Mouse (Mus musculus) testis, postnatal 14 days (tissue): ENCODE measurements around the gene Ctf1.

ENCODE experiments used
- DNase-seq: peaks from one replicate; pipeline ENCODE4 v3.0.0; 2021; ENCODE audit warnings: low spot score

Gene Ctf1

DNA sequence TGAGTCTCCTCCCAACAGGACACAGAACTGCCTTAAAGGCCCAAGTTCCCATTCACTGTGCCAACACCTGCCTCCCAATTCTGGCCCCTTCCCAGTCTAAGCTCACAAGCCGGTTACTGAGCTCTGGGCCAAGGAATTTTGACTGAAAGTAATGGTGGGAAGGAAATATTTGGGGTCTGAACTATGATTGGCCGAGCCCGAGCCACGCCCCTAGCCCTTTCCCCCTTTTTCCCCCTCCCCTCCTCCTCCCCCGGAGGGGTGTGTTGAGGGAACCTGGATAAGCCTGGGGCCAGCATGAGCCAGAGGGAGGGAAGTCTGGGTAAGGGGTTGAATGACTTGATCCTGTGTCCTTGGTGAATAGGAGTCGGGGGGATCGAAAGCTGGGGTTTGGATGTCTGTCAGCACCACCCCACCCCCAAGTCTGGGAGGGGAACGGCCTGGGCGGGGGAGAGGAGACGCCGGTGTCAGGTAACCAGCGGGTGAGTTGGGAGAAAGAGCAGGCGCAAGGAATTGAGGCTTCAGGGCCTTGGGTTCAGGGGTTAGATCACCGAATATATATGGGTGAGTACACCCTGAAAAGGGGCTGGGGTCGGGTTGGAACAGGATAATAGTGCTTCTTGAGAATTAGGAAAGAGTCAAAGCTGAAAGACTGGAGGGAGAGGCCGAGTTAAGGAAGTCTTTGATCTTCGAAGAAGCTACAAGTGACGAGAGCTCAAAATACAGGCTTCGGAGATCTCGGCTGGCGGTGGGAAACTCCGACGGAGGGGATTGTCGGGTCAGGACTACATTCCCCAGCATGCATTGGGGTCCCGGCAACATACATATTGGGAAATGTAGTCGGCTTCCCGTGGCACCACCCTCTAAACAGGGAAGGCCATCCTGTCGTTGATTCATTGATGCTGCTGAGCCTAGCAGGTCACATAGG is at the start of gene Ctf1:
Gene Ctf1, plus strand, starts transcription at position 276 of the 925 bp plus-strand sequence.
- peak; percentile 86 for DNase-seq

GRCm38 (mm10) chr7:127662926-127663325 is 49.6 kb upstream of the Ctf1 start:
- no peak for DNase-seq

DNA sequence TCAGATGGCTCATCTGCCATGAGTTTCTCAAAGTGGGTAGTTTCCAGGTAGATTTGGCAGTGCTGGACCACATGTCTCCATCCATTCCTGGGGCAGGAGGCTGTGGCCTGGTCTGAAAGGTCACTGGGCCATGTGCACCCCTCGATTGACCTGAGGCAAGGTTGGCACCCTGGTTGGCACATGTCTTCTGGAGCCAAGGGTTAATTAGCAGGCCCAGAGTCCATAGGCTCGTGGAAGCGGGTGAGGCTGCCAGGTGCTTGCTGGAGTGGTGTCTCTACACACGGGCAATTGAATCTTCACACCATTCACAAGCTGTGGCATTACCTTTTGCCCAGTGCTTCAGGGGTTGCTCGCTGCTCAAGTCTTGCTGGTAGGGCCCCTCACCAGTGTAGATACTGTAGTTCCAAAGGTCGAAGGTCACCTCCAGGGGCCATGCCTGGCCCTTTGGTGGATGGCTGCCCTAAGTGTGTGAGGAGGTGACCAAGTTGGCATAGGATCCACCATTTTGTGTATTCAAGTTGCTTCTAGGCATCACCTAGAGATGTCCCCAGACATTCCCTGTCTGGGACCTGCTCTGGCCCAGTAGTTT is 46.4 kb upstream of the Ctf1 start:
- DNase-seq, result no peak

- DNase-seq, result no peak
Measured at GRCm38 (mm10) chr7:127666679-127667078, 45.9 kb upstream of the Ctf1 start.

- no peak for DNase-seq
Measured at GRCm38 (mm10) chr7:127667171-127667570, 45.4 kb upstream of the Ctf1 start.

GRCm38 (mm10) chr7:127671880-127672774 is 40.4 kb upstream of the Ctf1 start:
- no peak for DNase-seq

GRCm38 (mm10) chr7:127672776-127673175 is 39.8 kb upstream of the Ctf1 start:
- DNase-seq, result no peak

GRCm38 (mm10) chr7:127674977-127675376 is 37.6 kb upstream of the Ctf1 start:
- DNase-seq, result peak; percentile 74

DNA sequence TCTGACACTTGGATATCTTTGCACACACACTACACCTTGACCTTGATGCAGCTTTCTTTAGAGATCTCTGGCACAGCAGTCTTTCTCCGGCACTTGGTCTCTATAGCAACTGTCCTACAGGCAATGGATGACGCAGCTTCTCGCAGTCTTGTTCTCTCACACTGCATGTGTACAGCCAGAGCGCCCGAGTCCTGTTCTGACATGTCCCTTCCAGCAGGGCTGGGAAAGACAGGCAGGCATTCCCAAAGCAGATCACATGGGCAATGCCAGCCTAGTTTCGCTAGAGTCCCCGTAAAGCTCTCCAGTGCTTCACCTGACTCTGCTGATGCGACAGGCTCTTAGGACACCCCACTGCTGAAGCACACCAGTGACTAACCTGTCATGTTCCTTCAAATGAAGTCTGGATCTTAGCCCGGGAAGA is 37.1 kb upstream of the Ctf1 start:
- DNase-seq, result no peak

GRCm38 (mm10) chr7:127677077-127677476 is 35.5 kb upstream of the Ctf1 start:
- DNase-seq, result peak; percentile 62

DNA sequence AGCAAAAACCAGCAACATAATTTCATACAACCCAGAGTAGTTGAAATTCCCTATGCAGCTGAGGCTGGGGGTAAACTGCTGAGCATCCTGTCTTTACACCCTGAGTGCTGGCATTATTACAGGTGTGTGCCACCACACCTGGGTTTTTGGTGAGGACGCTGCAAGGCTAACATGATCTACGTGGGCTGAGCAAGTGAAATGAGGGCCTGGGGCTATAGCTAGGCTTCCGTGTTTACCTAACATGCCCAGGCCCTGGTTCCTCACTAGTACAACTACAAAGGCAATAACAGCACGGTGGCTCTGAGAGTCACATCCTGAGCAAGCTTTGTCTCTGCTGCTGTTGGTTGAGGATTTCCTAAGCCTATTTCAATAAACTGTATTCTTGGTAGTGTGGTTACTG is 34.9 kb upstream of the Ctf1 start:
- no peak for DNase-seq

DNA sequence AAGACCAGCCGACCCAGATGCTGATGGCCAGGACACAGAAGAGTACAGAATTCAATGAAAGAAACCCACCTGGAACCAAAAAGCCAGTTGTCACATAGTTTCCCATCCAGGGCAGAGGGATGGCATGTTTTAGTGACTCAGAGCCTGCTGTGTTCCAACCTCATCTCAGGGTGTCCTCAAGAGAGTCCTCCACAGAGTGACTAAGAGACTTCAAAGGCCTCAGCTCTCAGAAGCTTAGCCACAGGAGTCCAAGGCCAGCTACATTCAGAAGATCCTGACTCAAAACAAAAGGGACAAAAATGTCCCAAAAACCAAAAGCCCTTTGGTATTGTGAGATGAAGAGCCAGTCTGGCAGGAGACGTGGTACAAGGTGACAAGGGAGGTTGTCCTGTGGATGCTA is 33.7 kb upstream of the Ctf1 start:
- DNase-seq, result no peak

DNA sequence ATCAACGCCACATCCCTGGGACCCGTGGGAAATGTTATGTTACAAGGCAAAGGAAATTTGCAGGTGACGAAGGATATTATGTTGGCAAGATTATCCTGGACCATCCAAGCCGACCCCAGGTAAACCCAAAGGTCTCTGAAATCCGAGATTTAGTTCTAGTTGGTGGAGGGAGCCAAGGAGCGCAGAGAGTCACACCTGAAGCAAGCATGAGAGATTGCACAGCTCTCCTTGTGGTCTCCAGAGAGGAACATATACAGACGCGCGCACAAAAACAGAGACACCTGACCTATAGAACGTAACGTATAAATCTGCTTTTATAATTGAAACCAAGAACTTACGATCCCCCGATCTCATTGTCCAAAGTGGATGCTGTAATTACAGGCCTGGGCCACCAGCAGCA is 32.0 kb upstream of the Ctf1 start:
- DNase-seq, result no peak

DNA sequence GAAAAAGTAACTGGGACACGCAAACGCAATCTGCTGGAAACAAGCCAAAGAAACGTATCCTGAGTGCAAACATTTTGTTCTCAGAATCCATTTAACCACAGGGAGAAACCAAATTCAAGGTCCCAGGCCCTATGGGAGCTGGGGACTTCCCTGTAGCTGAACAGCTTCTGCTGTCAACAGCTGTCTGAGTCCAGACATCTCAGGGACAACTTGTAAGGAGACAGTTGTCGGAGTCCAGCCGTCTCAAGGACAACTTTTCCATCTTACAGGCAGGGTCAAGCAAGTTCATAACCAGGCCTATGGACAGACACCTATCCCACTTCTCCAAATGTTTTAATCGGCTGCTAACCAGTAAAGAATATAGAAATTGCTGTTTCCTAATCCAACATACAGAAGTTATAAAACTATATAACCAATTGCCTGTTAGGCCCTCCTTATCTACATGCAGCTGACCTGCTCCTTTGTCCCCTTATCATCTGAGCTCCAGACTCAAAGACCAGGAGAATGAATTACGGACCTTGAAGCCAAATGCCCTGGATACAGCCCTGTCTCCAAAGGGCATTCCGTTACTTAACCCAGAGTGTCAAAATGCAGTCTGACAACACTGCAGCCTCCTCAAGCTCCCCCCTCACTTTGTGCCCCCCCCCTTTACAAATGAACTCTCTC is 30.5 kb upstream of the Ctf1 start:
- peak; percentile 22 for DNase-seq

DNA sequence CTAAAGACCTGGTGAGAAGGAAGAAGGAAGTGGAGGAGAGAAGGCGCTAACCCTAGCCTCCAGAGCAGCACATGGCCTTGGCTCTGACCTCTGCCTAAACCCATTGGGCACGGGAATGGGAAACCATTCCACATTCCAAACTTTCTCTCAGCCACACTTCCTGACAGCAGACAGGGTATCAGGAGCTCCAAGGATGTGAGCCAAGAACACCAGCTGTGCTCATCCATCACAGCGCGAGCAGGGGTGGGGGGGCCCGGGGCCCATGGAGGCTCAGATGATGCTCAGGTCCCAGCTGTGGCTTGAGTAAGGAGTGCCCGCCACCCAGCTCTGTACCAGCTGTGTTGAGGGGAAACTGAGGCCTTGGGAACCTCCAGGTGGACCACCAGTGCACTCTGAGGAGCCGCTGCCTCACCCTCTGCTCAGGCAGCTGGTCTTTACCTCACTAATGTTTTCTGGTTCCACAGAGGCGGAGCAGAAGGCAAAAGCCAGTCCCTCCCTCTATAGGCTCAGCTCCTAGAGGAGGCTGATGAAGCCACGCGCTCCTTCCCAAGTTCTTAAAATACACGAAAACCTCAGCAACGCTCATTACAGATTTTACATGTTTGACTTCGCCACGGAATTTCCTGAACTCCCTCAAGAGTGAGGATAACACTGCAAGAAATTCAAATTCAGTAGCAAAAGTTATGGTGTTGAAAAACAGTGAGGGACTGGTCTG is 27.1 kb upstream of the Ctf1 start:
- DNase-seq, result no peak

GRCm38 (mm10) chr7:127686740-127687449 is 25.6 kb upstream of the Ctf1 start:
- no peak for DNase-seq

GRCm38 (mm10) chr7:127688935-127689334 is 23.6 kb upstream of the Ctf1 start:
- no peak for DNase-seq

- DNase-seq, result no peak
Measured at GRCm38 (mm10) chr7:127689626-127690280, 22.8 kb upstream of the Ctf1 start.

- peak; percentile 70 for DNase-seq
Measured at GRCm38 (mm10) chr7:127691221-127691989, 21.1 kb upstream of the Ctf1 start.
